Mouse (Mus musculus) 416B (cell line): ENCODE data around the gene Cacna1c.

Source experiments
- DNase-seq: peaks from one replicate; pipeline ENCODE4 v3.0.0; 2011; ENCODE audit warnings: low read depth

The Cacna1c gene

DNA sequence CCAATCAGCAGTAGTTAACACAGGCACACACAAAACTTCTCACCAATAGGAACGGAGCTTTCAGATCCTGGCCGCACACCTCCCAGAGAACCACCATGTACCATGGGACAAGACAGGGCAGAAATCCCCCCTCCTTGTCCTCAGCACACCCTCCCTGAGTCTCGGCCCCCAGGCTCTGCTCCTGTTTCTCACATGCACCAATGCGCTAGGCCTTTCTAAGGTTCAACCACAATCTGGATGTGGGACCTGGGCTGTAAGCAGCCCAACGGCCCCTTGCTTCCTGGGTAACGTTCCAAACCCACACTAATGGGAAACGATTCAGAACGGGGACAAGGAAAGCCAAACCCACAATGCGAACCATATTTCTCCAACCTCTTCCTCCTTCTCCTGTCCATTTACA lies 237.7 kb downstream of the Cacna1c start:
- peak; percentile 31 for DNase-seq

DNA sequence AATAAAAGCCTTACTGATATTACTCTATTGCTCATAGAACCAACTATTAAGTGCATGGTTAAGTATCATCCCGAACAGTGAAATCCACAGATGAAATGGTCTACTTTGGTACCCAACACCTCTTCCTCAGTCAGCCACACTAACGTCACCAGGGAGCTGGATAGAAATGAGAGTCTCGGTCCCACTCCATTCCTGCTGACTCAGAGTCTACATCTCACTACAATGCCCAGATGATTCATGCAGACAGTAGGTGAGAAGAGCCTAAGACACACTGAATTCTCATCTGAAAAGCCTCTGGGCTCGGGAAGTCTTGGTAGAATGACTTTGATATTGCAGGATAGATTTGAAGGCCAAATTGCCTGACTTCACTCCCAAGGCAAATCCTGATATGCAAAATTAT lies 240.0 kb downstream of the Cacna1c start:
- DNase-seq, result no peak

DNA sequence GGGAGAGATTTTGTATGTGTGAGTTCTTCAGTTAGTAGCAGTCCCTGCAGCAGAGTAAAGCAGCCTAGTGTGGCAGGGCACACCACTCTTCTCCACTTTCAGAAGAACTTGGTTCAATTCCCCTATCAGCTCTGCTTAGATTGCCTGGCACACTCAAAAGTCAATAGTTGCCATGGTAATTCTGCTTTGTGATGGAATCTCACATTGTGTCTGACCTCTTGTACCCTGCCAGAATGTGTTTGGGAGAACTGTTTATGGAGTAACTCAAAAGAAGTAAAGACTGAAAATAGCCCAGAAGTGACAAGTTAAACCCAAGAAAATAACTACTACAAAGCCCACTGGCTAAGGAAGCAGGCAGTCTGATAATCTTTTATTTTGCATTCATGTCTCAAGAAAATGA lies 240.4 kb downstream of the Cacna1c start:
- no peak for DNase-seq

DNA sequence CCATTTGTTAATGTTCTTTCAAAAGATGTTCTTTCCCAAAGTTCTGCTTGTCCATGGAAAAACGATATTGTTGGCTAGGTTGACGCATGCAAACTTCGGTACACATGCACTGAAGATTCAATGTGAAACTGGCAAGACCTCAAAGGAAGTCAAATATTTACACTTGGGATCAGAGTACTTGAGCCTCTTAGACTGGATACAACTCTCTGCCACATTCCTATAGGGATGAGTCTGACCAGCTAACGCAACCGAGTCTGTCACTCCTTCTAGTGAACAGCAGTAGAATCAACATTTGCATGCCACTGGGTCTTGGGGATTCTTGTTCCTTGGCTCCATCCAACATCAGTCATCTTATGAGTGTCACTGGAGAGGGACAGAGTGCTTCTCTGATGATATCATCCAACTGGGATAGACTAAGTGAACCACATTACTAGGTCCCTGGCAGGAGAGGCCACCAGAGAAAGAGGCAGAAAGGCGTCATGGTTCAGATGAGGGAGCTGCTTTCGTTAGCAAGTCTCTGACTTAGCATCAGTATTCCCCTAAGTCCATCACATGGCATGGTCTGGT lies 241.1 kb downstream of the Cacna1c start:
- no peak for DNase-seq

DNA sequence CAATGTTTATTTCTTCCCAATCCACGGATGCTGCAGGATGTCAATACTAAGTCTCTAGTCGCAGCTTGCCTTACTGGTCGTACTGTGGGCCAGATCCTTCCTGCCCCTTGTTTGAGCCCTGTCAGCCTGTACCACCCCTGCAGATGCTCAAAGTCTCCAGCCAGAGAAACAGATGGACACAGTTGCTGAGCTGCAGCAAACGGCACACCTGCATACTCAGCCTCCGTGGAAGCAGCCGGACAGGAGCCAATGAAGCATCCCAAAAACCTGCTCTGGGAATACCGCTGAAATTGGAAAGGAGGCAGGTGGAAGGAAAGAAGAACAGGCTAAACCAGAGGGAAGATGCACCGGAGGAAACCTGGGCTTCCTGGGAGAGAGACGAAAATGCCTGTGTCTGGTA lies 243.8 kb downstream of the Cacna1c start:
- DNase-seq, result no peak

DNA sequence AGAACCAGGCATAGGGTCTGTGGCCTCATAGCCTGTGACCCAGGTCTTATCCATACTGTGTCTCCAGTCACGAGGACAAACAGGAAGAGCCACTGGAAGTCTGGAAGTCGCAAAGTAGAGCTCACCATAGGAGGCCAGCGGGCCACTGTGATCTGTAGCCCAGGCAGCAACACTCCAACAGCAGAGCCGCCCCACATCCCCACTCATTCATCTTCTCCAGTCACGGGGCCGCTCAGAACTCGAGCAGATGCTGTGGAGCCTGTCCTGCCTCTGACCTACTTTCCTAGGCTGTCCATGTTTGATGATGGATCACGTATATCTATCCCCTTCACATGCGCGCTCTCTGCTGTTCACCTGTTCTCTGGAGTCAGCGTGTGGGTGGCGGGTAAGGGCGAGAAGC lies 246.0 kb downstream of the Cacna1c start:
- no peak for DNase-seq

DNA sequence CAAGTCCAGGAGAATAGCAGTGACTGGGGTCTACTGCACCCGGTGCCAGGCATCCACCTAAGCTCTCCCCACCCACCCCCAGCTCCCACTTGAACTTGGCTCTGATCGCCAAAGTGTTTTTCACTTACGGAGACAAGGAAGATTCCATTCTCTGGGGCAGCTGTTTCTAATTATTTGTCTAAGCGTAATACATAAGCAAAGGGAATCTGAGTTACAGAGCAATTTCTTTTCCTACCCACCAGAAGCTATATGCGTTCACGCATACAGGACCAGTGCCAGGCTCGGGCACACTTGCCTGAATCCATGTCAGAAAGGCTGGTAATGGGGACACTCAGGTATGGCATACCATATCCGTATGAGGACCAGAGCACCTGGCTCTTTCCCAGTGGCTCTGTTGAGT lies 248.9 kb downstream of the Cacna1c start:
- no peak for DNase-seq

DNA sequence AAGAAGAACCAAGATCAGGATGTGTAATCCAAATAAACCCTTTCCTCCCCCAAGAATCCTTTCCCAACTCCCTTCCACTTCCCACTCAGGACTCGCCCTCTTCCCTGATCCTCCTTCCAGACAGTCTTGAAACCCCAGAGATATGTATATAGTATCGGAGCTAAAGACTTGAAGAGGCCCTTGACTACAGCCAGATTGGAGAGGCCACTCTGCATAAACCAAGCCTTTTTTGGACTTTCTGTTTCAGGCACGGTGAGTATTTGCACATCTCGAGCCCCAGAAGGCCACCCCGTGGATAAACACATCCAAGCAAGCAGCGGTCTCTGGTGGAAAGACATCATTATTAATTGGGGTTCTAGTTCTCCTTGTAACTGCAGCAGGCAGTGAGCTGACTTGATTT lies 249.6 kb downstream of the Cacna1c start:
- DNase-seq, result no peak

DNA sequence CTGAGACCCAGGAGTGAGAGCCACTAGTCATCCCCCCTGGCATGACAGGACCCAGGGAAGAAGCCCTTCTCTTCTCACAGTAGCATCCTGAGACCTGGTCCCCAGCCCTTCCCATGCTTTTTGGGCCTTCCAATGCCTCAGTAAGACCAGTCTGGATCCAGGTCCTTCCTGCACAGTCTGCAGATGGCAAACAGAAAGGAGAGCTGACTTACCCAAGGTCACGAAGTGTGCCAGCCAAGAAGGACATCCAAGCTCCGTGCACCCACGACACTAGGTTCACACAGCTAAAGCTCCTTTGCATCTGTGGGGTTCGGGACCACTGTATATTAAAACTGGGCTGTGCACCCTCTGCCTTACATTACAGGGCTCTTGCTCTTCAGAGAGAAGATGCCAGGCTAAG lies 252.1 kb downstream of the Cacna1c start:
- no peak for DNase-seq

DNA sequence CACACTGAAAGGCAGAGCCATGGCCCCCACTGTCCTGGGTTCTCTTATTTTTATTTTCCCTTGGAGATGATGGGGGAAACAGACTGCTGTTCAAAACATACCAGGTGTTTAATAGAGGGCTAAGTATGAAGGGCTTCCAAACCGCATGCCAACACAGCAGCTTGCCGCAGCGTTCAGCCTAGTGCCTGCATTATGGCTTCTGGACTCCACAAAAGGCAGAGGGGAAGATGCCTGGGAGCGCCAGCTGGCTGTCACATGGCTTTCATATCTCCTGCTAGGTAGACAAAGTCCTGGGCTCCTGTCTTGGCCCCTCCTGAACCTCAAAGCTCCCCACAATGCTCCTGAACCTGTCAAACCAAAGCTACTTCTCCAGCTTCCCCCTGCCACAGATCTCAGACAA lies 254.4 kb downstream of the Cacna1c start:
- DNase-seq, result no peak

DNA sequence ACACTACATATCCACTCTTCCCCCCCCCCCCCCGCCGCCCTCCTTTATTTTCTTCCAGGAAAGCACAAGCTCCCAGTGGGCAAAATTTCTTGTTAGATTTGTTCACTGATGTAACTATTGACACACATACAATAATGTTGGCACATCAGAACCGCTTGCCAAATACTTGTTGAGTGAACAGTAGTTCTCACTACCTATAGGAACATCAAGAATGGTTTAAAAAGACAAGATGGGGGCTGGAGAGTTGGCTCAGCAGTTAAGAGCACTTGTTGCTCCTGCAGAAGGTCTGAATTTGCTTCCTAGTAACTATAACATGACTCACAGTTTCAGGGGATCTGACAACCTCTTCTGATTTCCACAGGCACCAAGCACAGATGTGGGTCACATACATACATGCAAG lies 255.2 kb downstream of the Cacna1c start:
- DNase-seq, result no peak

DNA sequence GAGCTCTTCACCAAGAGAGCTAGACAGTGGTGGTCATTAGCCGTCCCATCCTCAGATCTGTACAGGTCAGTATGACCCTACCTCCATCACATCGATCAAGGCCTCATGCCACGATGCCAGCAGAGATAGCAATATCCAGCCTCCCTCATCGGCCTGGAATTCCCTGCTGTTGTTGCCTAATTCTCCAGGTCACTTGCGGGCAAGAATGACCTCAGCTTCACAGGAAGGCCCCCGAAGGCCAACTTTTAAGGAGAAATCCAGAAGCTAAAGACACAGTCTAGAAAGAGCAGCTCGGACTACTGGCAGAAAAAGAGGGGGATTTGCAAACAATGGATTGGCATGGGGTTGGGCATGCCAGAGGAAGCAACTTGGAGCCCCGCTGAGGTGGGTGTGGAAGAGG lies 256.6 kb downstream of the Cacna1c start:
- DNase-seq, result no peak

DNA sequence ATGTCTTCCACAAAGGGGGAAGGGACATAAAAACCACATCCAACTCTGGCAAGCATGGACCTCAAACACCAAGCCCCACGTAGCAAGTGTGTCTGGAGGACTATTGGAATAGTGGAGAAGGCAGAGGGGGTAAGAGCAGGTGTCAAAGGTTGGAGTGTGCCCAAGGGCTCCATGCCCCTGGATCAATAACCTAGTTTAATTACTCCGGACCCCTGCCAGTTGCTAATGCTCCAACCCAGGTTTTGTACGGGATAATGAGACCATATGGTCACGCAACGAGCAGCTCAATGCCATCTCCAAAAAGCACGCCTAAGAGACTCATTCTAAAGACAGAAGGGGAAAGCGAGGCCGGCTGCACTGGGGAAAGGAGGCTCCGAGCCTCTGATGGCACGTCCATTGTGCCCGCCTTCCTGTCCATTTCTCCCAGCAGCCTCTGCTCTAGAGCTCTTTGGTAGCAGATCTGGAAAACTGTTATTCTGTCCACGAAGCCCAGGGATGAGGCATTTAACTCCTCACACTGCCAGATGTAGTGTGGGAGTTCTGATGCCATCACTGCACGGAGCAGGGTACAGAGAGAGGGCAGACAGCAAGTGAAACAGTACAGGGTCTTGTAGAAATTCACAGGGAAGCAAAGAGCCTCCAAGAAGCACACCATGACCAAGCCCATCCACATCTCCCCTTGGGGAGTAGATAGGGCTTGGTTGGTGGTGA lies 257.7 kb downstream of the Cacna1c start:
- no peak for DNase-seq

DNA sequence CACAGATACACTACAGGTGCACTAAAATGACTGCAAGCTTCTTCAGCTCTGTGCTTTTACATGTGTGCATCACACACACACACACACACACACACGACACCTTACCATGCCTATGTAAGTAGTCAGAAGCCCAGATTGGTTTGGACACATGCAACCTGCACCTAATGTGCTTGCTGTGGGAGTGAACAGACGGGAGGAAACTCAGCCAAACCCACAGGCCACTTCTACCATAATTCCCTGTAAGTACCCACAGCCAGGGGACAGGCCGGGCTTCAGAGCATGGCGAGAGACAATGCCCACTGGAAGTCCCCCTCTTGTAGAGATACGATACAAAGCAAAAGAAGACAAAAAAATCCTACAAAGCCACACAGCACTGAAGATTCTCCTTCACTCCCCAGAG lies 258.7 kb downstream of the Cacna1c start:
- DNase-seq, result no peak

DNA sequence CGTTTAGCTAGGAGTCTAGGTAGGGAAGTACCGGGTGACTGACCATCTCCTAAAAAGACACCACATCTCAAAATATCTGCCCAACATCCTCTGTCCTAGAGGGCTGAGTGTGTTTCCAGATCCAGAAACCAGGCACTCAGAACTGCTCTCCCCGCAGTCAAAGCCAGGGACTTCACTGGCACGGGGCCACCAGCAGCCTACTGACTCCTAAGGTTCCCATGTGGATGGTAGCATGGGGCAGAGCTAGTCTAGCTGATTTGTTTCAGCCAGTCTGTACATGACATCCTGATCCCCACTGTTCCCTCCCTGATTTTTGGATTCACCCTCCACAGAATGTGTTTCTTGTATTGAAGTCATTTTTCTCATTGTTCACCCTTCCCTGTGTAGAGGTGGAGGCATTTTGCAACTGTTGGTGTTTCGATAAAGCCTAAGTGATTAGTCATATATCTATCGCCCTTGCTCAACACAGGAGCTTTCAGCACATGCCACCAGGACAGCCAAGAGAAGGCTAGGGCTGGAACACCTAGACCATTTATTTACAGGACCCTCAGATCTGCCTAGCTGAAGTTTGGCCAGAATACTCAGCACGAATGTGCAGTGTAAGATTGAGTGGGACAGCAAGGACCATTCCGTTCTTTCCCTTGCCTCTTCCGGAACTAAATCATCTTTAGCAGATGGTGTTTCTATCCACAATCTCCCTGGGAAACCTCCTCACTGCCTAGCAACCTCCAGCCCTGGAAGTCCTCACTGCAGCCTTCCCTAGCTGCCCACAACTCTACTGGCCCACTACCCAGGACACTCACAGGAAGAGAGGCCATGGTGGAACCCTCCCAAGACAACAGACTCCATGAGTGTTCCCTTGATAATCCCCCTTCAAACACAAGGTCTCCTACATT lies 260.4 kb downstream of the Cacna1c start:
- no peak for DNase-seq

DNA sequence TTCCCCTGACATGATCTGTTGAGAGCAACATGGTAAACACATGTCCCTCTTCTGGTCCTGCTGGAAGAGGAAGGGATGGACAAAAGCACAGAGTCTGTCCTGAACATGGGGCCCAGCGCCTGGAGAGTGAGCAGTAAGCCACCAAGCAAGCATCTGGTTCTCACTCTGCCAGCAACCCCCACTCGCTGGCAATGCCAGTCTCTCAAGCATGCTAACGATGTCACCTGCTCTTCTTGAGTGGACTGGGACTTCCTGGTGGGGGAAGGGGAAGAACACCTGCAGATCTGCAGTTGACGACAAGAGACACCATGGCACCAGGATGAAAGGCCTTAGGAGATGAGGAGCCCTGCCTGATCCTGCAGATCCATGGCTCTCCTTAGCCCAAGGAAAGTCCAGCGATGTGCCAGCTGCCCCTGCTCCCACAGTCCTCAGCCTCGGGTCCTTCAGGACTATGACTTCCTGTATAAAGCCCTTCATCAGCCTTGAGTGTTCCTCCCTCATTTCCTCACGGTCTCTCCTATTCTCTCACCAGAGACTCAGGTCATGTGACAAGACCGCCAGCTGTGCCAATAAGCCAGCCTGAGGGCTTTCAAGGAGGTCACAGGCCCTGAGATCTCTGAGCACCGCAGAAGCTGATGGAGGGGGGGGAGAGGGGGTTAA lies 261.8 kb downstream of the Cacna1c start:
- no peak for DNase-seq

DNA sequence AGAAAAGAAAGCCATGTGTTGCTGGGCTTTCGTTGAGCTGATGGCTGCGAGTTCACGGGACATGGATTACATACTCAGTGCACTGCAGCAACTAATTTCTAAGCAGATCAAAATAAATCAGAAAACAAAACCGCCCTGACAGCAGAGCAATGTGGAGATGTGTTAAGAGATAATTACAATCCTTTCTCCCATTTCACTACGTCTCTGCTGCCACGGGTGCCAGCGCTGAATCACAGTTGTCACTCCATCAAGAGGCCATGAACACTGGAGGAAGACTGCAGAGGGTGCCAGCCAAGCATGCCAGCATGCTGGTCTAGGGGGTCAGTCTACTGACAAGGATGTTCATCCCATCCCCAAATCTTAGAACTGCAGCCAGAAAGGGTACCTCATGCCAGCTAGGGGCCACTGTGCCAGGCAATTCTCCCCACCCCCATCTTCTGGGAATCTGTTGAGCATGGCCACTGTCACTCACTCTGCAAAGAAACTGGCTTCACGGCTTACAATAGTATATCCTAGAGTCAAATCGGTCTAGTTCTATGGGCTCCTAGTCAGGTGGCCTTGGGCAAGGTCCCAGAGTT lies 263.1 kb downstream of the Cacna1c start:
- no peak for DNase-seq

DNA sequence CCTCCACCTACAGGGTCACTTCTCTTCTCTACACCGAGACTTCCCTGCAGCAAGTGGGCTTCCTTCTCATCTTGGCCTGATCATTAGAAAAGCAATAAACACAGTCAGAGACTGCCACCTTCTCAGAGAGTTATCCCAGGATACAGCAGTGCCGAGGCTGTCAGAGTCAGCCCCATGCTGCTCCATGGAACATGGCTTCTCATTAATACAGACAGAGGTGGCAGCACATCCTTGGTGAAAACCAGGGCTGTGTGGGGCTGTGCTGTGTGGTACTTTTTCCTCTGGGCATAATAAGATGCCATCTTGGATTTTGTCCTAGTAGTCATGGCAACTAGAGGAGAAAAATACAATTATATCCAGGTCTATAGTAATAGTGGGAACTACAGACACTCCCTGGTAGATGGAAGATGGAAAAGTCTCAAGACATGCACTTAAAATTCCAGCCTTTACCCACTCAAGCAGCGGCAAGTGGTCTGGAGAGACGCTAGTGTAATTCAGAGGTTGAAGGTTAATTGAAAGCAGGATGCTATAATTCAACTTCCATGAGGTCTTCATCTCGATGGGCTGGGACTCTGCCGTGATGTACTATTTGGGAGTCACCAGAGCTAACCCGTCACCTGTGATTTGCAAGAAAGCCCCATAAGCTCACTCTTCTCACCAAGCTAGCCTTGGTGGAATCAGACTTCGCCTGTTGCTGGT lies 264.1 kb downstream of the Cacna1c start:
- DNase-seq, result no peak

DNA sequence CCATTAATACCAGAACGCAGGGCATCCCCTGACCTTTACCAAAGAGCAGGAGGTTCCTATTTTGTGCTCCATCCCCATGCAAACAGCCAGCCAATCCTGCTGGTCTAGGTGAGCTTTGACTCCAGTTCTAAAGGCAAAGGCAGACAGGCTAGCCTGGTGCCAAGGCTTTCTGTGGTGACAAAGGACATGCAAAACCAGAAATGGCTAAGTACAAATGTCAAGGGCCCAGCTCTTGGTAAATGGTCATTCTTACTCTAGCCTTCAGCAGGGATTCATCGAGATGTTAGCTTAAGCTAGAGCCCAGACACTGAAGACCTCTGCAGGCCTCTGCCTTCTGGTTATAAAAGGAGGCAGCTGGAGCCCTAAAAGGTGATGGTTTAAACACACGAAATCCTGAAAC lies 269.5 kb downstream of the Cacna1c start:
- DNase-seq, result no peak

DNA sequence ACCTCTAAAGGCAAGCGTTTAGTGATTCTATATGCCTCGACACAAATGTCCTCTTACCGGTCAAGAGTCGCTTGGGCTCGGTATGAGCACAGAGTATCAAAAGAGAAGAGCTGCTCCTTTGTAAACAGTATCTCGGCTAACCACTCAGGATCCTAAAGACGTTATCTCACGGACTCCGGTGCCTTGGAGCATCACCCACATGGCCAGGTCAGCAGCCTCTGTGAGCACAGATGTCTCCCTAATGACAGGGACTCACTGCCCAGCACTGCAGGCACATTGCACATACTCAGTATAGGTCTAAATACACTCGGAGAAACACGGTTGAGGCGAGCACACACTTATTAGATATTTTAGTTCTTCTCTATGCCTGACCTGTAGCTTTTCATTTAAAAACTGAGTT lies 271.8 kb downstream of the Cacna1c start:
- no peak for DNase-seq

DNA sequence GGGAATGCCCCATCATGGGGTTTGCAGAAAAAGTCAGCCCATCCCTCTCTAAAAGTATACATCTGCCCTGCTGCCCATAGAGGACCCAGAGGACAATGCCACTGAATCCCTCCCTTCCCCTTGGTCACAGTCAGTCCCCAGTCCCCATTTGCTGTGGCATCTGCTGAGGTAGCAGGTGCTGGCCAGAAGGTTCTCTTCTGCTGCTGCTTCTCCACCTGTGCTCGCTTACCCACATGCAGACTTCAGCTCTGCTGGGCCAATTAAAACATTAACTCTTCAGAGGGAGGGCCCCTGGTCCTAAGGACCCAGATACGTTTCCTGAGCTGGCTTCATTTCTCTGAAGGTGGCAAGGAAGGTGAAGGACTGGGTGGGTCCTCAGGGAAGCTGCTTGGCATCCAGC lies 272.3 kb downstream of the Cacna1c start:
- DNase-seq, result no peak

DNA sequence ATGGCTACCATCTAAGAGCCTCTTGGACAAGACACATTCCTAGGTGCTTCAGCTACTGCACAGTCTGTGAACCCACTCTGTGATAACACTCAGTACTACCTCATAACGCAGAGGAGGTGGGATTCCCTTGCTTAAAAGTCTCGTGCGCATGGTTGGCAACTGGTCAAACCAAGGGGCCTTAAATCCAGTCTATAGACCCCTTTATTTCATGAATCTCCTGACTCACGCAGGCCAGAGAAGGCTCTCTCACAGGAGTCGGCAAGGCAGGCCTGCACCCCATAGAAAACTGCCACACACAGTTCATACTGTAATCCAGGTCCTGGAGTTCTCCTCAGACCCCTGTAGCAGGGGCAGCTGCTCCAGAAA lies 273.0 kb downstream of the Cacna1c start:
- DNase-seq, result no peak
